Mouse (Mus musculus) liver, embryonic 14.5 days (tissue): Measurements from ENCODE around the gene Smg6. TPM values are rescaled to one million over a fixed set of nuclear protein-coding genes. Genes with fewer than 3 reads are reported as not detected.

Experiments used
- ATAC-seq: fragments of 200-750 bp; cut with Nextera tagmentation; 2 replicates; pipeline ENCODE4 v1.8.0; 2017; ENCODE audit warnings: moderate number of reproducible peaks, mild to moderate bottlenecking, moderate library complexity; ENCODE audit not compliant: insufficient read depth
- DNase-seq, 3 experiments: peaks; one replicate each; pipeline ENCODE4 v3.0.0-alpha.2; 2012 to 2013; ENCODE audit warnings: low read depth in 3 of 3, low spot score in 3 of 3
- H3K27ac ChIP-seq: fragments of 300-500 bp; sonication (generic); 2 replicates; pipeline ENCODE4 v1.5.1; 2014; ENCODE audit warnings: moderate library complexity, mild to moderate bottlenecking, control low read depth, inconsistent platforms
- H3K27me3 ChIP-seq: fragments of 300-500 bp; sonication (generic); 2 replicates; pipeline ENCODE4 v1.6.1; 2014; ENCODE audit warnings: mild to moderate bottlenecking, low read length, moderate library complexity; ENCODE audit not compliant: control insufficient read depth, insufficient read depth
- H3K36me3 ChIP-seq: fragments of 300-500 bp; sonication (generic); replicated peaks from 2 replicates; pipeline ENCODE4 v1.6.1; 2014; ENCODE audit warnings: low read depth; ENCODE audit not compliant: control insufficient read depth, insufficient read depth
- H3K4me1 ChIP-seq, 2 experiments: fragments of 200-500 bp in 1 of 2; fragments of 300-500 bp in 1 of 2; sonication (generic) in 1 of 2; replicated peaks; 2 replicates each; pipeline ENCODE4 v1.6.1; 2012 to 2014; ENCODE audit warnings: antibody characterized with exemption in 1 of 2, inconsistent platforms in 1 of 2, low read length in 1 of 2; ENCODE audit not compliant: control insufficient read depth in 2 of 2, insufficient read depth in 2 of 2
- H3K4me2 ChIP-seq: fragments of 300-500 bp; sonication (generic); 2 replicates; pipeline ENCODE4 v1.6.1; 2014; ENCODE audit warnings: low read depth, mild to moderate bottlenecking, control low read depth, moderate library complexity
- H3K4me3 ChIP-seq, 2 experiments: fragments of 200-500 bp in 1 of 2; fragments of 300-500 bp in 1 of 2; sonication (generic) in 1 of 2; 2 replicates each; pipeline ENCODE4 v1.5.1; 2012 to 2014; ENCODE audit warnings: low read depth in 2 of 2, low read length in 2 of 2, mild to moderate bottlenecking in 2 of 2, control low read depth in 1 of 2, inconsistent platforms in 1 of 2, moderate library complexity in 1 of 2; ENCODE audit not compliant: insufficient read depth in 1 of 2
- H3K9ac ChIP-seq: fragments of 300-500 bp; sonication (generic); replicated peaks from 2 replicates; pipeline ENCODE4 v1.6.1; 2014; ENCODE audit warnings: mild to moderate bottlenecking, control low read depth, moderate library complexity
- H3K9me3 ChIP-seq: fragments of 300-500 bp; sonication (generic); 2 replicates; pipeline ENCODE4 v1.6.1; 2016; ENCODE audit warnings: low read length, mixed read lengths; ENCODE audit not compliant: control insufficient read depth
- CTCF ChIP-seq: IDR thresholded peaks from 2 replicates; pipeline ENCODE4 v1.5.1; 2016; ENCODE audit warnings: antibody characterized with exemption, low read depth, control low read depth
- EP300 ChIP-seq: IDR thresholded peaks from 2 replicates; pipeline ENCODE4 v1.6.1; 2016; ENCODE audit warnings: antibody characterized with exemption, low read depth
- WGBS: fragments of 180-500 bp; shearing (Covaris S2); extraction: QIAGEN DNeasy Blood & Tissue Kit; methylation state at CpG from one replicate; pipeline ENCODE4 v1.1.7; 2014; ENCODE audit not compliant: insufficient replicate concordance; 5-methylcytosine and 5-hydroxymethylcytosine counted together
- polyA plus RNA-seq, 2 experiments: library from polyadenylated mRNA; depleted of rRNA in 1 of 2; stranded (reverse) in 1 of 2; unstranded in 1 of 2; fragments of >200 nt; fragmentation: Nextera tagmentation in 1 of 2; extraction: Ambion mirVana in 1 of 2; gene quantifications; 2 replicates each; pipeline versions ENCODE4 v1.2.1 to v1.2.3; 2012 to 2014

Gene Smg6
- polyA plus RNA-seq, 2 experiments = 3.2 to 5.9 TPM

- no peaks in the 10 kb centered on the region for H3K9me3 ChIP-seq
Observed at GRCm38 (mm10) chr11:74894619-74895018, 31.0 kb upstream of the Smg6 start.

GRCm38 (mm10) chr11:74895980-74896900 is 29.4 kb upstream of the Smg6 start:
- Histone ChIP-seq H3K9me3 (no peaks in the 10 kb centered on the region), H3K4me3 (peak overlapping the region; percentile 89 to 92), H3K36me3 (peaks cover 18% of the 10 kb centered on the region), H3K9ac (peak overlapping the region; percentile 90), H3K27ac (peak overlapping the region; percentile 8; the same call in 1 of the 2 replicates), H3K4me1 (peaks cover 0 to 7% of the 10 kb centered on the region in 2 experiments; a peak in 3 of 4 replicates), H3K4me2 (peak overlapping the region; percentile 73), H3K27me3 (no peaks in the 10 kb centered on the region)
- ATAC-seq = peak; percentile 57
- under 1% methylated on average over 52 of the region's 55 CpGs for WGBS
- DNase-seq = peak in 2 of 3 experiments; percentile 25 to 44
- TF ChIP-seq CTCF (peak; percentile 58), EP300 (no peak)

More at GRCm38 (mm10) chr11:74894619-74895018, 31.0 kb upstream of the Smg6 start:
- no peak overlapping the region for H3K27ac ChIP-seq
- peaks cover 3% of the 10 kb centered on the region for H3K36me3 ChIP-seq
- ATAC-seq (no peak), DNase-seq (no peak)
- 82% methylated on average over 4 of the region's 4 CpGs for WGBS
- no peak overlapping the region for H3K9ac ChIP-seq
- no peak overlapping the region for H3K4me3 ChIP-seq
- peaks cover 0 to 2% of the 10 kb centered on the region in 2 experiments; a peak in 1 of 4 replicates for H3K4me1 ChIP-seq
- TF ChIP-seq EP300 = no peak
- TF ChIP-seq CTCF = no peak
- no peaks in the 10 kb centered on the region for H3K27me3 ChIP-seq
- H3K4me2 ChIP-seq = no peak overlapping the region

- ATAC-seq (peak; percentile 63), DNase-seq (peak in 2 of 3 experiments; percentile 34 to 38)
- TF ChIP-seq CTCF (no peak), EP300 (no peak)
- Histone ChIP-seq H3K9me3 (no peaks in the 10 kb centered on the region), H3K4me1 (peaks cover 0 to 8% of the 10 kb centered on the region in 2 experiments; a peak in 3 of 4 replicates), H3K9ac (peak within 1 kb of the TSS; percentile 90), H3K4me2 (peak within 1 kb of the TSS; percentile 73), H3K36me3 (peaks cover 27% of the 10 kb centered on the region), H3K4me3 (peak within 1 kb of the TSS; percentile 89 to 92), H3K27me3 (no peaks in the 10 kb centered on the region), H3K27ac (peak within 1 kb of the TSS; percentile 66)
- WGBS = under 1% methylated on average over 64 of the region's 74 CpGs
Observed at GRCm38 (mm10) chr11:74896901-74897677, 28.5 kb upstream of the Smg6 start, which contains the start of gene Sgsm2. Gene Sgsm2 (minus strand): TSS chr11:74897060.

GRCm38 (mm10) chr11:74897678-74898516 is 27.7 kb upstream of the Smg6 start, which contains the start of gene Tsr1:
Gene Tsr1 (plus strand): TSS chr11:74898071.
- no peak; the same call in 1 of the 2 replicates for TF ChIP-seq CTCF
- TF ChIP-seq EP300 = no peak
- Histone ChIP-seq H3K9ac (peak within 1 kb of the TSS; percentile 90), H3K27me3 (no peaks in the 10 kb centered on the region), H3K4me2 (peak within 1 kb of the TSS; percentile 73), H3K9me3 (no peaks in the 10 kb centered on the region), H3K4me3 (peak within 1 kb of the TSS; percentile 89 to 92), H3K27ac (peak within 1 kb of the TSS; percentile 66), H3K36me3 (peaks cover 33% of the 10 kb centered on the region), H3K4me1 (peaks cover 0 to 8% of the 10 kb centered on the region in 2 experiments; a peak in 3 of 4 replicates)
- ATAC-seq (peak; percentile 79), DNase-seq (peak; percentile 79 to 86 (median 85))
- under 1% methylated on average over 54 of the region's 54 CpGs for WGBS
